Mouse (Mus musculus) lung, postnatal 25 days (tissue): ENCODE results near the gene Zfand6.

Source experiments
- DNase-seq: peaks from one replicate; pipeline ENCODE4 v3.0.0; 2022; ENCODE audit warnings: low spot score

Gene Zfand6

GRCm38 (mm10) chr7:84651303-84651986, 38.3 kb downstream of the Zfand6 start:
- no peak for DNase-seq

- DNase-seq = no peak
Observed at GRCm38 (mm10) chr7:84649016-84649415, 40.7 kb downstream of the Zfand6 start.

GRCm38 (mm10) chr7:84646256-84646655, 43.5 kb downstream of the Zfand6 start:
- DNase-seq = peak; percentile 60

GRCm38 (mm10) chr7:84643270-84643998, 46.3 kb downstream of the Zfand6 start:
- no peak for DNase-seq

GRCm38 (mm10) chr7:84642159-84642928, 47.4 kb downstream of the Zfand6 start:
- no peak for DNase-seq

GRCm38 (mm10) chr7:84636939-84637338, 52.8 kb downstream of the Zfand6 start:
- DNase-seq = no peak

- no peak for DNase-seq
Observed at GRCm38 (mm10) chr7:84631878-84632277, 57.9 kb downstream of the Zfand6 start.

GRCm38 (mm10) chr7:84623718-84624117, 66.0 kb downstream of the Zfand6 start:
- DNase-seq = no peak

- no peak for DNase-seq
Observed at GRCm38 (mm10) chr7:84620956-84621355, 68.8 kb downstream of the Zfand6 start.

- no peak for DNase-seq
Observed at GRCm38 (mm10) chr7:84618951-84619350, 70.8 kb downstream of the Zfand6 start.

GRCm38 (mm10) chr7:84612445-84612844, 77.3 kb downstream of the Zfand6 start:
- DNase-seq = no peak

GRCm38 (mm10) chr7:84611609-84612008, 78.2 kb downstream of the Zfand6 start:
- DNase-seq = no peak

- DNase-seq = peak; percentile 79
Observed at GRCm38 (mm10) chr7:84606293-84606749, 83.4 kb downstream of the Zfand6 start, which contains the start of gene Fah. Fah (minus strand) TSS chr7:84606722.

- DNase-seq = peak; percentile 90
Observed at GRCm38 (mm10) chr7:84605704-84606292, 84.0 kb downstream of the Zfand6 start.

GRCm38 (mm10) chr7:84605033-84605687, 84.6 kb downstream of the Zfand6 start:
- peak; percentile 3 for DNase-seq

- peak; percentile 55 for DNase-seq
Observed at GRCm38 (mm10) chr7:84604501-84604900, 85.3 kb downstream of the Zfand6 start.

GRCm38 (mm10) chr7:84601331-84601730, 88.4 kb downstream of the Zfand6 start:
- DNase-seq = no peak

GRCm38 (mm10) chr7:84600631-84601030, 89.1 kb downstream of the Zfand6 start:
- no peak for DNase-seq

- no peak for DNase-seq
Observed at GRCm38 (mm10) chr7:84596633-84597032, 93.1 kb downstream of the Zfand6 start.

GRCm38 (mm10) chr7:84596002-84596401, 93.8 kb downstream of the Zfand6 start:
- DNase-seq = no peak

- DNase-seq = no peak
Observed at GRCm38 (mm10) chr7:84594917-84595303, 94.8 kb downstream of the Zfand6 start.
